Mouse (Mus musculus) lung, embryonic 16.5 days (tissue): ENCODE measurements around the gene Olfr223. TPM values are rescaled to one million over a fixed set of nuclear protein-coding genes. Genes with fewer than 3 reads are reported as not detected.
A peak's percentile ranks its signal among the peaks of the same experiment; 100 is the strongest.
"Not testable (repeated sequence)": the region's sequence is repeated elsewhere in the genome, so short reads cannot be mapped to it uniquely, and the experiment has no call there.

Experiments used
- ATAC-seq: fragments of 200-750 bp; cut with Nextera tagmentation; 2 replicates; pipeline ENCODE4 v1.8.0; 2017; ENCODE audit warnings: low read depth, mild to moderate bottlenecking, moderate library complexity
- H3K27ac ChIP-seq: fragments of 300-500 bp; sonication (generic); 2 replicates; pipeline ENCODE4 v1.5.1; 2014; ENCODE audit warnings: mild to moderate bottlenecking, control low read depth, low read length
- H3K27me3 ChIP-seq: fragments of 300-500 bp; sonication (generic); 2 replicates; pipeline ENCODE4 v1.6.1; 2014; ENCODE audit warnings: low read depth, low read length, mixed read lengths; ENCODE audit not compliant: control insufficient read depth, insufficient read depth
- H3K36me3 ChIP-seq: fragments of 300-500 bp; sonication (generic); 2 replicates; pipeline ENCODE4 v1.6.1; 2014; ENCODE audit warnings: low read length; ENCODE audit not compliant: control insufficient read depth, insufficient read depth
- H3K4me1 ChIP-seq: fragments of 300-500 bp; sonication (generic); replicated peaks from 2 replicates; pipeline ENCODE4 v1.6.1; 2014; ENCODE audit warnings: low read length, mixed read lengths; ENCODE audit not compliant: control insufficient read depth, insufficient read depth
- H3K4me2 ChIP-seq: fragments of 300-500 bp; sonication (generic); 2 replicates; pipeline ENCODE4 v1.6.1; 2014; ENCODE audit warnings: low read depth, low read length, control low read depth
- H3K4me3 ChIP-seq: fragments of 300-500 bp; sonication (generic); 2 replicates; pipeline ENCODE4 v1.5.1; 2014; ENCODE audit warnings: mild to moderate bottlenecking, low read length, control low read depth
- H3K9ac ChIP-seq: fragments of 300-500 bp; sonication (generic); 2 replicates; pipeline ENCODE4 v1.6.1; 2014; ENCODE audit warnings: low read length, control low read depth
- H3K9me3 ChIP-seq: fragments of 300-500 bp; sonication (generic); 2 replicates; pipeline ENCODE4 v1.6.1; 2016; ENCODE audit warnings: low read length; ENCODE audit not compliant: control insufficient read depth
- WGBS: fragments of 180-500 bp; shearing (Covaris S2); extraction: QIAGEN DNeasy Blood & Tissue Kit; methylation state at CpG from one replicate; pipeline ENCODE4 v1.1.7; 2014; 5-methylcytosine and 5-hydroxymethylcytosine counted together
- polyA plus RNA-seq: library from polyadenylated mRNA; unstranded; fragments of >200 nt; fragmentation: Nextera tagmentation; extraction: Ambion mirVana; gene quantifications from 2 replicates; pipeline ENCODE4 v1.2.1, GENCODE M21; 2015

Gene Olfr223
- polyA plus RNA-seq, 1 experiment from 2014 or later: not detected

GRCm38 (mm10) chr11:59633037-59633436 is 39.9 kb upstream of the Olfr223 start:
- ATAC-seq: no peak
- Histone ChIP-seq H3K27ac (no peak overlapping the region), H3K9ac (no peak overlapping the region), H3K27me3 (no peaks in the 10 kb centered on the region), H3K9me3 (no peaks in the 10 kb centered on the region), H3K4me3 (no peak overlapping the region), H3K36me3 (no peaks in the 10 kb centered on the region), H3K4me1 (peaks cover 32% of the 10 kb centered on the region), H3K4me2 (no peak overlapping the region)
- WGBS: 27% methylated on average over 5 of the region's 5 CpGs

GRCm38 (mm10) chr11:59631980-59632379 is 38.9 kb upstream of the Olfr223 start:
- no peaks in the 10 kb centered on the region for H3K9me3 ChIP-seq
- H3K4me2 ChIP-seq: no peak overlapping the region
- no peaks in the 10 kb centered on the region for H3K27me3 ChIP-seq
- no peak overlapping the region for H3K9ac ChIP-seq
- H3K4me1 ChIP-seq: peaks cover 32% of the 10 kb centered on the region
- no peak for ATAC-seq
- H3K4me3 ChIP-seq: no peak overlapping the region
- H3K36me3 ChIP-seq: no peaks in the 10 kb centered on the region
- WGBS: 72% methylated on average over 4 of the region's 4 CpGs
- no peak overlapping the region for H3K27ac ChIP-seq

GRCm38 (mm10) chr11:59629871-59630270 is 36.8 kb upstream of the Olfr223 start:
- 61% methylated on average over 5 of the region's 5 CpGs for WGBS
- peaks cover 19% of the 10 kb centered on the region for H3K4me1 ChIP-seq
- no peaks in the 10 kb centered on the region for H3K36me3 ChIP-seq
- no peak overlapping the region for H3K4me2 ChIP-seq
- H3K27ac ChIP-seq: no peak overlapping the region
- no peak overlapping the region for H3K9ac ChIP-seq
- peak; percentile 24; the same call in 1 of the 2 replicates for ATAC-seq
- H3K9me3 ChIP-seq: no peaks in the 10 kb centered on the region
- H3K27me3 ChIP-seq: no peaks in the 10 kb centered on the region
- H3K4me3 ChIP-seq: no peak overlapping the region

GRCm38 (mm10) chr11:59628177-59628576 is 35.1 kb upstream of the Olfr223 start:
- H3K4me2 ChIP-seq: no peak overlapping the region
- H3K36me3 ChIP-seq: no peaks in the 10 kb centered on the region
- no peaks in the 10 kb centered on the region for H3K27me3 ChIP-seq
- no peak overlapping the region for H3K27ac ChIP-seq
- H3K4me3 ChIP-seq: no peak overlapping the region
- no peak overlapping the region for H3K9ac ChIP-seq
- peaks cover 5% of the 10 kb centered on the region; the same call in 1 of the 2 replicates for H3K4me1 ChIP-seq
- 63% methylated on average over 5 of the region's 5 CpGs for WGBS
- no peaks in the 10 kb centered on the region for H3K9me3 ChIP-seq
- ATAC-seq: no peak

DNA sequence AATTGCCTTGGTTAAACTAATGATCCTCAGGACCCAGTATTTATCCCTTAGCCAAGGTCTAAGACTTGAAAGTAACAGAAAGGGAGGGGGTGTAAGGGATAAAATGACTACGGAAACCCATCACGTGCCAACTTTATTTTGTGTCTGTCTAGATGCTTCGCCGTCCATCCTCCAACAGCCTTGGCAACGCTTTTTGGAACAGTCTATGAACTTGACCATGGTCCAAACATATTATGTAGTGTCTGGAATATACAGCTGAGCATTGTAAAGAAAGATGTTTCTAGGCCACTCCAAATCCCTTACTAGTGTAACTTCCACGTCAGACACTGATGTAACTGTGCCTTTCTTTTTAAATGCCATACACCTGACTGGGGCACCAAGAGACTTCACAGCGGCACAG is 33.1 kb upstream of the Olfr223 start:
- Histone ChIP-seq H3K27ac (no peak overlapping the region), H3K4me3 (no peak overlapping the region), H3K36me3 (no peaks in the 10 kb centered on the region), H3K4me2 (no peak overlapping the region), H3K9me3 (no peaks in the 10 kb centered on the region), H3K4me1 (peaks cover 5% of the 10 kb centered on the region; the same call in 1 of the 2 replicates), H3K27me3 (no peaks in the 10 kb centered on the region), H3K9ac (no peak overlapping the region)
- peak; percentile 62 for ATAC-seq
- whole genome bisulfite sequencing: 59% methylated on average over 7 of the region's 7 CpGs

DNA sequence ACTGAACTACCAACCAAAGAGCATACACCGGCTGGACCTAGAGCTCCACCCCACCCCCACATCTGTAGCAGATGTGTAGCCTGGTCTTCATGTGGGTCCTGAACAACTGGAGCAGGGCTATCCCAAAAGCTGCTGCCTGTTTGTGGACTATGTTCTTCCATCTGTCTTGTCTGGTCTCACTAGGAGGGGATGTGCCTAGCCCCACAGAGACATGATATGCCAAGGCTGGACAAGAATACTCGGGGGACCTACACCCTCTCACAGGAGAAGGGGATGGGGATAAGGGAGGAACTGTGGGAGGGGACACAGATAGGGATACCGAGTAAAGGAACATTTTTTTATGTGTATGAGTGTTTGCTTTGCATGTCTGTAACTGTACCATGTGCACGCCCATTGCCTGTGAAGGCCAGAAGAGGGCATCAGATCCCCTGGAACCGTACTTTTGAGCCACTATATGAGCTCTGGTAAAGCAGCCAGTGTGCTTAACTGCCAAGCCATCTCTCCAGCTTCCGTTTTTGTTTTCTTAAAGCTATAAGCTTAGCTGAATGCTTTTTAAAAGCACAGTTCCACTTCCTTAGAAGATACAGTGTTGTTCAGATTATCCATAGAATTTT is 31.0 kb upstream of the Olfr223 start:
- Histone ChIP-seq H3K4me2 (no peak overlapping the region), H3K9me3 (no peaks in the 10 kb centered on the region), H3K4me1 (peaks cover 3% of the 10 kb centered on the region; the same call in 1 of the 2 replicates), H3K27ac (no peak overlapping the region), H3K27me3 (no peaks in the 10 kb centered on the region), H3K9ac (no peak overlapping the region), H3K36me3 (no peaks in the 10 kb centered on the region), H3K4me3 (no peak overlapping the region)
- ATAC-seq: peak; percentile 81
- WGBS: 19% methylated on average over 6 of the region's 6 CpGs

DNA sequence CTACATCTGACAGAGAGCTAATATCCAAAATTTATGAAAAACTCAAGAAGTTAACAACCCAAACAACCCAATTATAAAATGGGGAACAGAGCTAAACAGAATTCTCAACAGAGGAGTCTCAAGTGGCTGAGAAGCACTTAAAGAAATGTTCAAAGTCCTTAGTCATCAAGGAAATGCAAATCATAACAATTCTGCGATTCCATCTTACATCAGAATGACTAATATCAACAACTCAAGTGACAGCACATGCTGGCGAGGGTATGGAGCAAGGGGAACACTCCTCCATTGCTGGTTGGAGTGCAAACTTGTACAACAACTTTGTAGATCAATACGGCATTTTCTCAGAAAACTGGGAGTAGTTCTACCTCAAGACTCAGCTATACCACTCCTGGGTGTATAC is 29.1 kb upstream of the Olfr223 start:
- Histone ChIP-seq H3K9ac (no peak overlapping the region), H3K27ac (no peak overlapping the region), H3K9me3 (no peaks in the 10 kb centered on the region), H3K4me1 (no peaks in the 10 kb centered on the region; the same call in 1 of the 2 replicates), H3K4me3 (no peak overlapping the region), H3K4me2 (no peak overlapping the region), H3K27me3 (no peaks in the 10 kb centered on the region), H3K36me3 (no peaks in the 10 kb centered on the region)
- no peak for ATAC-seq
- 39% methylated on average over 3 of the region's 3 CpGs for WGBS

DNA sequence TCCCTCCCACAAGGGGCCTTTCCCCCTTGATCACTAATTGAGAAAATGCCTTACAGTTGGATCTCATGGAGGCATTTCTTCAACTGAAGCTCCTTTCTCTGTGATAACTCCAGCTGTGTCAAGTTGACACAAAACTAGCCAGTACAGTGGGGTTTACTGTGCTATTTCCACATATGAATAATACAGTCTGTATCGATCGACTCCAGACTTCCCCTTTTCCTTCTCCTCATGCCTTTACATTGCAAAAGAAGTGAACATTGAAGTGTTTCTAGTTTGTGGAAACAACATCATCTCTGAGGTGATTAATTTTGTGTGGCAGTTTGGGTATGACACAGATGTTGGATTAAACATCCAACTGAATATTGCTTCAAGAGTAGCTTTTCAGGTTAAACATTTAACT is 23.9 kb upstream of the Olfr223 start:
- not testable (repeated sequence) for H3K4me3 ChIP-seq, H3K4me2 ChIP-seq, ATAC-seq, H3K36me3 ChIP-seq, H3K9me3 ChIP-seq, H3K4me1 ChIP-seq, H3K27me3 ChIP-seq, H3K27ac ChIP-seq, H3K9ac ChIP-seq
- 85% methylated on average over 2 of the region's 2 CpGs for WGBS

GRCm38 (mm10) chr11:59614120-59614519 is 21.0 kb upstream of the Olfr223 start:
- Histone ChIP-seq H3K36me3 (no peaks in the 10 kb centered on the region), H3K9ac (no peak overlapping the region), H3K4me3 (no peak overlapping the region), H3K27me3 (no peaks in the 10 kb centered on the region), H3K4me1 (no peaks in the 10 kb centered on the region), H3K4me2 (no peak overlapping the region), H3K9me3 (no peaks in the 10 kb centered on the region), H3K27ac (no peak overlapping the region)
- 0 out of 2 replicates have a peak, but pooled peaks have one; percentile 47 for ATAC-seq
- WGBS: 15% methylated on average over 4 of the region's 4 CpGs

DNA sequence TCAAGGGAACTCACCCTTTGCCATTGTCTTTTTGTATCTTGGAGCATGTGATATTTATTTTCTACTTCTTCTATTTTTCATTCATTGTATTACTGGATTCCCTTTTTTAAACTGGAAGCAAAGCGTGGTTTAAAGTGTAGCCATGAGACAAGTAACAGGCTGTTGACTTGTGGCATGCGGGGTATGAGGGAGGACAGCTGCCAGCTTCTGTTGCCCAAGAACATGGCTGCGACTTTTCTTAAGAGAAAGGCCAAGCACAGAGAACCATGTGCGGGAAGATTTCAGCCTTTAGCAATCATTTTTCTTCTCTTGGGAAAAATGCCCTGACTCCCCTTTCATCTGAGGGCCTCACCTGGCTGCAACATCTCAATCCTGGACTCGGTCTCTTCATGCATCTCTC is 18.6 kb upstream of the Olfr223 start:
- no peak for ATAC-seq
- Histone ChIP-seq H3K9me3 (no peaks in the 10 kb centered on the region), H3K27ac (no peak overlapping the region), H3K4me1 (no peaks in the 10 kb centered on the region), H3K4me2 (no peak overlapping the region), H3K27me3 (no peaks in the 10 kb centered on the region), H3K36me3 (no peaks in the 10 kb centered on the region), H3K9ac (no peak overlapping the region), H3K4me3 (no peak overlapping the region)
- 49% methylated on average over 5 of the region's 5 CpGs for WGBS
